Mouse (Mus musculus): Measurements from ENCODE around the gene App. TPM values are rescaled to one million over a fixed set of nuclear protein-coding genes. Genes with fewer than 3 reads are reported as not detected.

App gene
- polyA plus RNA-seq, 1 experiment from 2014 or later, result 229 TPM

DNA sequence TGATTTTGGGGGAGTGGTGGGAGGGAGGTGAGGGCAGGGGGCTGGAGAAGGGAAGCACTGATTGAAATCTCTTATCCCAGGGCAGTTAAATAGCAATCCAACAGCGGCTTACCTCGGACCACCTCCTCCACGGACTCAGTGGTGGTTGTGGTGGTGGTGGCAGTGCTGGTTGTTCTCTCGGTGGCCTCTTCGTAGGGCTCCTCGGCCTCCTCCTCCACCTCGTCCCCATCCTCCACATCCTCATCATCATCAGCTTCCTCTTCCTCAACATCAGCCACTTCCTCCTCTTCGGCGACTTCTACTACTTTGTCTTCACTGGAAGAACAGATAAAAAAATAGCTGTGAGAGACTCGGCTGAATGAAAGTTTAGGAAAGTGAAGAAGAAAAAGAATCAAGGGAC lies 117.4 kb downstream of the App start:
- peaks cover 11% of the 10 kb centered on the region; the same call in 1 of the 2 replicates for H3K36me3 ChIP-seq (ENCODE audit: insufficient read depth)

DNA sequence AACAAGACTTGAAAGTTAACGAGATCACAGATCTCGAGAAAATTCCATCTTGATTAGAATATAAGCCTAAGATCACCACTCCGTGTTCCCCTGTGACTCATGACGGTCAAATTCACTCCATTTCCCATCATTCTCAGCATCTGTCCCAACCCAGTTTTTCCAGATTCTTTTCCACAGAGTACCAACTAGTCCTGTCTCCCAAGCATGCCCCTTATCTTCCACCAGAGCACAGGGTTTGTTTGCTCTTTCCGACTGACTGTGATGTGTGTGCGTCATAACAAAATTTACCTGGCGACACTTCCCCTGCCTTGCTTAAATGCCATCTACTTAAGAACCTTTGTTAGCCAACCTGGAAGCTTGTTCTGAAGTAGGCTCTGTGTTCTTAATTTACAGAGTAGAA lies 119.6 kb downstream of the App start:
- 64% methylated on average over 7 of the region's 7 CpGs for WGBS
- Histone ChIP-seq H3K9ac (no peak overlapping the region), H3K27me3 (ENCODE audit: insufficient read depth, low read length) (no peaks in the 10 kb centered on the region), H3K4me3 (ENCODE audit: low read depth, low read length) (no peak overlapping the region), H3K4me2 (no peak overlapping the region), H3K27ac (ENCODE audit: low read depth) (no peak overlapping the region), H3K9me3 (ENCODE audit: low read depth, low read length) (no peaks in the 10 kb centered on the region), H3K4me1 (ENCODE audit: insufficient read depth) (no peaks in the 10 kb centered on the region), H3K36me3 (ENCODE audit: insufficient read depth) (peaks cover 11% of the 10 kb centered on the region; the same call in 1 of the 2 replicates)
- no peak for TF ChIP-seq CTCF (IDR thresholded peaks at IDR 0.05; ENCODE audit: low read depth)
- DNase-seq (peak; percentile 40), ATAC-seq (ENCODE audit: insufficient read depth) (peak; percentile 67)

More for the DNA sequence above, 117.4 kb downstream of the App start:
- H3K27me3 ChIP-seq (ENCODE audit: insufficient read depth, low read length), result no peaks in the 10 kb centered on the region
- H3K4me2 ChIP-seq, result no peak overlapping the region
- ATAC-seq (ENCODE audit: insufficient read depth), result no peak
- no peak overlapping the region for H3K4me3 ChIP-seq (ENCODE audit: low read depth, low read length)
- H3K27ac ChIP-seq (ENCODE audit: low read depth), result no peak overlapping the region
- WGBS, result 91% methylated on average over 10 of the region's 10 CpGs
- no peaks in the 10 kb centered on the region for H3K4me1 ChIP-seq (ENCODE audit: insufficient read depth)
- H3K9ac ChIP-seq, result no peak overlapping the region
- H3K9me3 ChIP-seq (ENCODE audit: low read depth, low read length), result no peaks in the 10 kb centered on the region
- no peak for TF ChIP-seq CTCF (IDR thresholded peaks at IDR 0.05; ENCODE audit: low read depth)
- no peak for DNase-seq

DNA sequence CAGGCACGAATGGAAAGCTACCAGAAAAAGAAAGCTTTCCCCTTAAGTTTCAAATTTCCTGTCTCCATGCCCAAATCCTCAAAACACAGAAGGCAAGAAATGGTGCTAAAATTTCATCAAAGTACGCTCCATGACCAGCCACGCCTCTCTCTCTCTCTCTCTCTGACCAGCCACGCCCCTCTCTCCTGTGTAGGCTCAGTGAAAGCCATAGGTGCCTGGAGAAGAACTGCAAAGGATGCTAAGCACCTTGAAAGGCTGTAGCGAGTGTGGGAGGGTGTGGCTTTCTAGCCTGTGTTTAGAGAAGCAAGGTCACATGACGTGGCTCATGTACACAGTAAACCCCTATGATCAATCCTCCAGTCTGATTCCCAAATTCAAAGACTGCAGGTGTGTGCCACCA lies 126.3 kb downstream of the App start:
- H3K36me3 ChIP-seq (ENCODE audit: insufficient read depth), result peaks cover 16% of the 10 kb centered on the region; the same call in 1 of the 2 replicates
- no peak for DNase-seq

GRCm38 (mm10) chr16:85041153-85041959 lies 132.2 kb downstream of the App start:
- H3K36me3 ChIP-seq (ENCODE audit: insufficient read depth), result peaks cover 35% of the 10 kb centered on the region
- no peak overlapping the region for H3K4me2 ChIP-seq
- DNase-seq (peak; percentile 51), ATAC-seq (ENCODE audit: insufficient read depth) (0 out of 2 replicates have a peak, but pooled peaks have one; percentile 50)
- no peak overlapping the region for H3K4me3 ChIP-seq (ENCODE audit: low read depth, low read length)
- H3K4me1 ChIP-seq (ENCODE audit: insufficient read depth), result no peaks in the 10 kb centered on the region; the same call in 1 of the 2 replicates
- no peaks in the 10 kb centered on the region for H3K27me3 ChIP-seq (ENCODE audit: insufficient read depth, low read length)
- no peaks in the 10 kb centered on the region for H3K9me3 ChIP-seq (ENCODE audit: low read depth, low read length)
- WGBS, result 48% methylated on average over 3 of the region's 3 CpGs
- H3K27ac ChIP-seq (ENCODE audit: low read depth), result no peak overlapping the region
- H3K9ac ChIP-seq, result no peak overlapping the region
- TF ChIP-seq CTCF (IDR thresholded peaks at IDR 0.05; ENCODE audit: low read depth), result no peak

More for the DNA sequence above, 126.3 kb downstream of the App start:
- Histone ChIP-seq H3K9ac (no peak overlapping the region), H3K4me2 (no peak overlapping the region), H3K4me1 (ENCODE audit: insufficient read depth) (no peaks in the 10 kb centered on the region; the same call in 1 of the 2 replicates), H3K9me3 (ENCODE audit: low read depth, low read length) (no peaks in the 10 kb centered on the region), H3K4me3 (ENCODE audit: low read depth, low read length) (no peak overlapping the region), H3K27ac (ENCODE audit: low read depth) (no peak overlapping the region), H3K27me3 (ENCODE audit: insufficient read depth, low read length) (no peaks in the 10 kb centered on the region)
- 54% methylated on average over 6 of the region's 6 CpGs for WGBS
- no peak for TF ChIP-seq CTCF (IDR thresholded peaks at IDR 0.05; ENCODE audit: low read depth)
- no peak for ATAC-seq (ENCODE audit: insufficient read depth)

GRCm38 (mm10) chr16:85038731-85039130 lies 134.8 kb downstream of the App start:
- ATAC-seq (ENCODE audit: insufficient read depth) (no peak), DNase-seq (no peak)
- H3K4me2 ChIP-seq, result no peak overlapping the region
- H3K27me3 ChIP-seq (ENCODE audit: insufficient read depth, low read length), result no peaks in the 10 kb centered on the region
- no peak overlapping the region for H3K9ac ChIP-seq
- H3K9me3 ChIP-seq (ENCODE audit: low read depth, low read length), result no peaks in the 10 kb centered on the region
- H3K36me3 ChIP-seq (ENCODE audit: insufficient read depth), result peaks cover 34% of the 10 kb centered on the region
- no peak for TF ChIP-seq CTCF (IDR thresholded peaks at IDR 0.05; ENCODE audit: low read depth)
- H3K4me3 ChIP-seq (ENCODE audit: low read depth, low read length), result no peak overlapping the region
- WGBS, result 86% methylated on average over 8 of the region's 8 CpGs
- H3K27ac ChIP-seq (ENCODE audit: low read depth), result no peak overlapping the region
- H3K4me1 ChIP-seq (ENCODE audit: insufficient read depth), result no peaks in the 10 kb centered on the region; the same call in 1 of the 2 replicates

DNA sequence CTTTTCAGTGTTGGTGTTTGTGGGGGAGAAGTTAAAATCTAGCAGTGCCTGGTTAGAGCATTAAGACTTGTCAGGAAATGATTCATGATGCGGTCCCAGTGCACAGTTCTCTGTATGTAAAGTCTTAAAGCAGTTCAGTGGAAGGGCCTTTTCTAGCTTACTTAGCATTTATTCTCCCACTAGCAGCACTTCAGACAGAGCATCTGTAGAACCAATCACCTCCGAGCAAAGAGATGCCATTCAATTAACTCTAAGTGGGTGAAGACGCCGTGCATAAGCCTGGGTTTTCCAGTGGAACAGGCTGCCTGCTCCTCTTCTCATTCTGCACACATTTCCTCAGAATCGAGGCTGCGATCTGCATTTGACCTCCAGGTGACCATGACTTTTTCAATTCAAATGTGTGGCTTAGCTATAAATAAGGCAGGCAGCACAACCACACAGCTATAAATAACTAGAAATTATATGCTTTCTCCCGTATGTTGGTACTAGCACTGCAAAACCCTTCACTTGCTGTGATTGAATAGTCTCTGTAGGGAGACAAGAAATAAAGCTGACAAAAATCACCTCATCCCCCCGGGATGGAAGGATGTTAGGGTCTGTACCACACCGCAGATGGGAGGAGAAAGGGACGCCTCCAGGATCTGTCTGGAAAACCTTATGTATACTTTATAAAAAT lies 135.5 kb downstream of the App start:
- H3K4me3 ChIP-seq (ENCODE audit: low read depth, low read length), result no peak overlapping the region
- H3K4me2 ChIP-seq, result no peak overlapping the region
- H3K9me3 ChIP-seq (ENCODE audit: low read depth, low read length), result no peaks in the 10 kb centered on the region
- no peaks in the 10 kb centered on the region; the same call in 1 of the 2 replicates for H3K4me1 ChIP-seq (ENCODE audit: insufficient read depth)
- 79% methylated on average over 10 of the region's 10 CpGs for WGBS
- H3K27ac ChIP-seq (ENCODE audit: low read depth), result no peak overlapping the region
- ATAC-seq (ENCODE audit: insufficient read depth) (no peak), DNase-seq (no peak)
- H3K36me3 ChIP-seq (ENCODE audit: insufficient read depth), result peaks cover 30% of the 10 kb centered on the region
- no peak for TF ChIP-seq CTCF (IDR thresholded peaks at IDR 0.05; ENCODE audit: low read depth)
- no peak overlapping the region for H3K9ac ChIP-seq
- H3K27me3 ChIP-seq (ENCODE audit: insufficient read depth, low read length), result no peaks in the 10 kb centered on the region

- ATAC-seq (ENCODE audit: insufficient read depth) (no peak), DNase-seq (no peak)
- H3K27me3 ChIP-seq (ENCODE audit: insufficient read depth, low read length), result no peaks in the 10 kb centered on the region
- no peak overlapping the region for H3K9ac ChIP-seq
- no peak overlapping the region for H3K27ac ChIP-seq (ENCODE audit: low read depth)
- H3K4me1 ChIP-seq (ENCODE audit: insufficient read depth), result no peaks in the 10 kb centered on the region
- H3K4me2 ChIP-seq, result no peak overlapping the region
- no peak for TF ChIP-seq CTCF (IDR thresholded peaks at IDR 0.05; ENCODE audit: low read depth)
- 82% methylated on average over 5 of the region's 5 CpGs for WGBS
- H3K4me3 ChIP-seq (ENCODE audit: low read depth, low read length), result no peak overlapping the region
- H3K36me3 ChIP-seq (ENCODE audit: insufficient read depth), result peaks cover 40% of the 10 kb centered on the region
- H3K9me3 ChIP-seq (ENCODE audit: low read depth, low read length), result no peaks in the 10 kb centered on the region
Measured at GRCm38 (mm10) chr16:85035815-85036214, 137.8 kb downstream of the App start.

Data from lung, embryonic 14.5 days (tissue).